Mouse (Mus musculus): ENCODE measurements around the gene Amh. TPM values are rescaled to one million over a fixed set of nuclear protein-coding genes. Genes with fewer than 3 reads are reported as not detected.
"Not testable (repeated sequence)": the region's sequence is repeated elsewhere in the genome, so short reads cannot be mapped to it uniquely, and the experiment has no call there.

Gene Amh
- total RNA-seq, 2 experiments from 2014 or later: 2.7 to 5.3 TPM

- DNase-seq (ENCODE audit: low spot score in 2 of 2): no peak
- no peak overlapping the region for H3K27ac ChIP-seq
- no peak overlapping the region for H3K4me3 ChIP-seq
- TF ChIP-seq CTCF (conservative IDR thresholded peaks at IDR 0.05): no peak
These were observed 703 bp upstream of the Amh start for GRCm38 (mm10) chr10:80804340-80804739.

- Histone ChIP-seq H3K27ac (no peak overlapping the region), H3K4me3 (no peak overlapping the region)
- DNase-seq (ENCODE audit: low spot score in 2 of 2): no peak
- TF ChIP-seq CTCF (conservative IDR thresholded peaks at IDR 0.05): no peak
These were observed 279 bp downstream of the Amh start for GRCm38 (mm10) chr10:80805322-80805721.

- peak in 1 of 2 experiments; percentile 87 for DNase-seq (ENCODE audit: low spot score in 2 of 2)
- Histone ChIP-seq H3K27ac (peak overlapping the region; percentile 95), H3K4me3 (no peak overlapping the region)
- TF ChIP-seq CTCF (conservative IDR thresholded peaks at IDR 0.05): peak; percentile 95
These were observed 882 bp downstream of the Amh start for GRCm38 (mm10) chr10:80805925-80806324.

GRCm38 (mm10) chr10:80806341-80807056 is 1.5 kb downstream of the Amh start:
- no peak for DNase-seq (ENCODE audit: low spot score in 2 of 2)
- no peak for TF ChIP-seq CTCF (conservative IDR thresholded peaks at IDR 0.05)
- Histone ChIP-seq H3K27ac (peak overlapping the region; percentile 95), H3K4me3 (peak overlapping the region; percentile 58)

GRCm38 (mm10) chr10:80807057-80807627 is 2.1 kb downstream of the Amh start:
- peak; percentile 78 to 88 for DNase-seq (ENCODE audit: low spot score in 2 of 2)
- H3K27ac ChIP-seq: peak overlapping the region; percentile 95
- TF ChIP-seq CTCF (conservative IDR thresholded peaks at IDR 0.05): no peak
- H3K4me3 ChIP-seq: peak overlapping the region; percentile 58

- peak overlapping the region; percentile 20; the same call in 1 of the 2 replicates for H3K4me3 ChIP-seq
- no peak for DNase-seq (ENCODE audit: low spot score in 2 of 2)
- no peak for TF ChIP-seq CTCF (conservative IDR thresholded peaks at IDR 0.05)
- H3K27ac ChIP-seq: peak overlapping the region; percentile 95
These were observed 3.3 kb downstream of the Amh start for GRCm38 (mm10) chr10:80808099-80808984.

GRCm38 (mm10) chr10:80808985-80809632 is 4.1 kb downstream of the Amh start:
- DNase-seq (ENCODE audit: low spot score in 2 of 2): no peak
- peak overlapping the region; percentile 20; the same call in 1 of the 2 replicates for H3K4me3 ChIP-seq

GRCm38 (mm10) chr10:80810084-80810483 is 5.0 kb downstream of the Amh start:
- no peak for TF ChIP-seq CTCF (conservative IDR thresholded peaks at IDR 0.05)
- DNase-seq (ENCODE audit: low spot score in 2 of 2): no peak
- Histone ChIP-seq H3K27ac (peak overlapping the region; percentile 28; the same call in 1 of the 2 replicates), H3K4me3 (no peak overlapping the region)

More at GRCm38 (mm10) chr10:80808985-80809632, 4.1 kb downstream of the Amh start:
- no peak for TF ChIP-seq CTCF (conservative IDR thresholded peaks at IDR 0.05)
- H3K27ac ChIP-seq: peak overlapping the region; percentile 95

- DNase-seq (ENCODE audit: low spot score in 2 of 2): no peak
- H3K4me3 ChIP-seq: no peak overlapping the region
- TF ChIP-seq CTCF (conservative IDR thresholded peaks at IDR 0.05): no peak
- H3K27ac ChIP-seq: no peak overlapping the region
These were observed 7.5 kb downstream of the Amh start for GRCm38 (mm10) chr10:80812391-80813041.

- no peak within 1 kb of the TSS for H3K27ac ChIP-seq
- H3K4me3 ChIP-seq: no peak within 1 kb of the TSS
- TF ChIP-seq CTCF (conservative IDR thresholded peaks at IDR 0.05): no peak
- DNase-seq (ENCODE audit: low spot score in 2 of 2): no peak
These were observed 8.3 kb downstream of the Amh start, which contains the start of gene Jsrp1 for GRCm38 (mm10) chr10:80813366-80813765. Jsrp1 (minus strand) TSS chr10:80813498.

- no peak for DNase-seq (ENCODE audit: low spot score in 2 of 2)
- H3K27ac ChIP-seq: no peak overlapping the region
- peak; percentile 55 for TF ChIP-seq CTCF (conservative IDR thresholded peaks at IDR 0.05)
- H3K4me3 ChIP-seq: no peak overlapping the region
These were observed 9.8 kb downstream of the Amh start for GRCm38 (mm10) chr10:80814800-80815199.

GRCm38 (mm10) chr10:80816303-80816702 is 11.3 kb downstream of the Amh start:
- not testable (repeated sequence) for H3K27ac ChIP-seq; DNase-seq (ENCODE audit: low spot score in 2 of 2); H3K4me3 ChIP-seq
